Mouse (Mus musculus) right cerebral cortex, adult 2 months (tissue): ENCODE measurements around the gene Smyd5.

Source experiments
- DNase-seq, 2 experiments: peaks; one replicate each; pipeline ENCODE4 v3.0.0; 2021 to 2022; ENCODE audit warnings: low spot score in 2 of 2

The Smyd5 gene

GRCm38 (mm10) chr6:85431842-85432431, at the start of gene Smyd5:
TSS of gene Smyd5 (plus strand) at chr6:85431989.
- DNase-seq: peak; percentile 81

GRCm38 (mm10) chr6:85382791-85383190, 49.0 kb upstream of the Smyd5 start:
- no peak for DNase-seq

GRCm38 (mm10) chr6:85388608-85389007, 43.2 kb upstream of the Smyd5 start:
- DNase-seq: no peak

- DNase-seq: peak; percentile 77 to 79
Measured at GRCm38 (mm10) chr6:85391803-85392202, 40.0 kb upstream of the Smyd5 start.

GRCm38 (mm10) chr6:85395360-85395759, 36.4 kb upstream of the Smyd5 start:
- DNase-seq: no peak

- peak; percentile 55 to 66 for DNase-seq
Measured at GRCm38 (mm10) chr6:85397165-85397564, 34.6 kb upstream of the Smyd5 start.

GRCm38 (mm10) chr6:85399715-85400114, 32.1 kb upstream of the Smyd5 start:
- no peak for DNase-seq

GRCm38 (mm10) chr6:85402613-85403012, 29.2 kb upstream of the Smyd5 start:
- no peak for DNase-seq

- DNase-seq: no peak
Measured at GRCm38 (mm10) chr6:85403039-85403438, 28.8 kb upstream of the Smyd5 start.

GRCm38 (mm10) chr6:85409003-85409402, 22.8 kb upstream of the Smyd5 start:
- no peak for DNase-seq

GRCm38 (mm10) chr6:85410771-85411273, 21.0 kb upstream of the Smyd5 start:
- DNase-seq: peak; percentile 39 to 41

GRCm38 (mm10) chr6:85415829-85416228, 16.0 kb upstream of the Smyd5 start:
- DNase-seq: no peak

- no peak for DNase-seq
Measured at GRCm38 (mm10) chr6:85419150-85419549, 12.6 kb upstream of the Smyd5 start.

- no peak for DNase-seq
Measured at GRCm38 (mm10) chr6:85423836-85424379, 7.9 kb upstream of the Smyd5 start, which contains the start of gene Noto. TSS of gene Noto (plus strand) at chr6:85423886.

GRCm38 (mm10) chr6:85431274-85431841, 431 bp upstream of the Smyd5 start:
- DNase-seq: no peak

- no peak for DNase-seq
Measured at GRCm38 (mm10) chr6:85433865-85434264, 2.1 kb downstream of the Smyd5 start.

- no peak for DNase-seq
Measured at GRCm38 (mm10) chr6:85436204-85436603, 4.4 kb downstream of the Smyd5 start.

GRCm38 (mm10) chr6:85436631-85437030, 4.8 kb downstream of the Smyd5 start:
- DNase-seq: no peak

GRCm38 (mm10) chr6:85441142-85441541, 9.4 kb downstream of the Smyd5 start:
- DNase-seq: no peak

- DNase-seq: no peak
Measured at GRCm38 (mm10) chr6:85443488-85444233, 11.9 kb downstream of the Smyd5 start.

GRCm38 (mm10) chr6:85444266-85444965, 12.6 kb downstream of the Smyd5 start:
- DNase-seq: no peak

- DNase-seq: no peak
Measured at GRCm38 (mm10) chr6:85445286-85445685, 13.5 kb downstream of the Smyd5 start.
